Mouse (Mus musculus): ENCODE measurements at regions not wholly inside any gene's neighbourhood (a gene's known extent, or its start where the extent isn't known, plus 50 kb on each side); places are given as distances from the start of the nearest gene placed in this dataset.

GRCm38 (mm10) chr1:130276005-130276404 is 146.8 kb downstream of the Cd55b start:
- no peak overlapping the region for H3K4me2 ChIP-seq
- ATAC-seq (ENCODE audit: insufficient number of reproducible peaks, insufficient read depth, low FRiP score, low TSS enrichment, low read depth): no peak

GRCm38 (mm10) chr1:130274470-130274869 is 148.3 kb downstream of the Cd55b start:
- no peak for ATAC-seq (ENCODE audit: insufficient number of reproducible peaks, insufficient read depth, low FRiP score, low TSS enrichment, low read depth)
- WGBS: 25% methylated on average over 4 of the region's 4 CpGs

More at GRCm38 (mm10) chr1:130276005-130276404, 146.8 kb downstream of the Cd55b start:
- Histone ChIP-seq H3K27ac (no peak overlapping the region), H3K36me3 (no peaks in the 10 kb centered on the region), H3K4me3 (replicated peaks) (no peak overlapping the region), H3K27me3 (no peaks in the 10 kb centered on the region), H3K9me3 (no peaks in the 10 kb centered on the region), H3K4me1 (replicated peaks) (no peaks in the 10 kb centered on the region; the same call in 1 of the 2 replicates), H3K9ac (replicated peaks) (no peak overlapping the region)
- 69% methylated on average over 2 of the region's 2 CpGs for WGBS

GRCm38 (mm10) chr1:130270457-130270856 is 152.4 kb downstream of the Cd55b start:
- Histone ChIP-seq H3K9me3 (no peaks in the 10 kb centered on the region), H3K27me3 (no peaks in the 10 kb centered on the region), H3K36me3 (no peaks in the 10 kb centered on the region), H3K4me2 (no peak overlapping the region), H3K9ac (replicated peaks) (no peak overlapping the region), H3K4me1 (replicated peaks) (peaks cover 3% of the 10 kb centered on the region; the same call in 1 of the 2 replicates), H3K27ac (no peak overlapping the region), H3K4me3 (replicated peaks) (no peak overlapping the region)
- 88% methylated on average over 2 of the region's 2 CpGs for WGBS
- no peak for ATAC-seq (ENCODE audit: insufficient number of reproducible peaks, insufficient read depth, low FRiP score, low TSS enrichment, low read depth)

More at GRCm38 (mm10) chr1:130274470-130274869, 148.3 kb downstream of the Cd55b start:
- H3K4me3 ChIP-seq (replicated peaks): no peak overlapping the region
- no peaks in the 10 kb centered on the region for H3K27me3 ChIP-seq
- no peak overlapping the region for H3K4me2 ChIP-seq
- H3K36me3 ChIP-seq: no peaks in the 10 kb centered on the region
- no peak overlapping the region for H3K27ac ChIP-seq
- H3K9me3 ChIP-seq: no peaks in the 10 kb centered on the region
- H3K9ac ChIP-seq (replicated peaks): no peak overlapping the region
- no peaks in the 10 kb centered on the region; the same call in 1 of the 2 replicates for H3K4me1 ChIP-seq (replicated peaks)
